Mouse (Mus musculus) left cerebral cortex, adult 9 months (tissue): Measurements from ENCODE around the gene Slc25a13.
A peak's percentile ranks its signal among the peaks of the same experiment; 100 is the strongest.
"Not testable (repeated sequence)": the region's sequence is repeated elsewhere in the genome, so short reads cannot be mapped to it uniquely, and the experiment has no call there.

Source experiments
- DNase-seq, 2 experiments: peaks; one replicate each; pipeline ENCODE4 v3.0.0; 2022; ENCODE audit warnings: low spot score in 2 of 2

The Slc25a13 gene

GRCm38 (mm10) chr6:6202451-6202850 is 14.5 kb downstream of the Slc25a13 start:
- no peak for DNase-seq

GRCm38 (mm10) chr6:6201977-6202376 is 15.0 kb downstream of the Slc25a13 start:
- DNase-seq: no peak

- DNase-seq: no peak
Observed at GRCm38 (mm10) chr6:6199138-6199870, 17.7 kb downstream of the Slc25a13 start.

- not testable (repeated sequence) for DNase-seq
Observed at GRCm38 (mm10) chr6:6198056-6198455, 18.9 kb downstream of the Slc25a13 start.

GRCm38 (mm10) chr6:6197339-6197738 is 19.6 kb downstream of the Slc25a13 start:
- DNase-seq: no peak

GRCm38 (mm10) chr6:6196527-6196926 is 20.4 kb downstream of the Slc25a13 start:
- DNase-seq: no peak

- peak in 1 of 2 experiments; percentile 49 for DNase-seq
Observed at GRCm38 (mm10) chr6:6194831-6195230, 22.1 kb downstream of the Slc25a13 start.

- DNase-seq: peak in 1 of 2 experiments; percentile 33
Observed at GRCm38 (mm10) chr6:6193906-6194305, 23.1 kb downstream of the Slc25a13 start.

GRCm38 (mm10) chr6:6192413-6192812 is 24.6 kb downstream of the Slc25a13 start:
- DNase-seq: no peak

GRCm38 (mm10) chr6:6191596-6192337 is 25.2 kb downstream of the Slc25a13 start:
- DNase-seq: peak; percentile 33 to 62

GRCm38 (mm10) chr6:6188970-6189369 is 28.0 kb downstream of the Slc25a13 start:
- no peak for DNase-seq

- DNase-seq: no peak
Observed at GRCm38 (mm10) chr6:6186468-6186867, 30.5 kb downstream of the Slc25a13 start.

- no peak for DNase-seq
Observed at GRCm38 (mm10) chr6:6185735-6186068, 31.3 kb downstream of the Slc25a13 start.

- no peak for DNase-seq
Observed at GRCm38 (mm10) chr6:6184921-6185734, 31.8 kb downstream of the Slc25a13 start.

GRCm38 (mm10) chr6:6183601-6184000 is 33.4 kb downstream of the Slc25a13 start:
- no peak for DNase-seq

- no peak for DNase-seq
Observed at GRCm38 (mm10) chr6:6182191-6182590, 34.8 kb downstream of the Slc25a13 start.

GRCm38 (mm10) chr6:6178341-6178740 is 38.6 kb downstream of the Slc25a13 start:
- not testable (repeated sequence) for DNase-seq

GRCm38 (mm10) chr6:6175350-6175971 is 41.5 kb downstream of the Slc25a13 start:
- DNase-seq: no peak

GRCm38 (mm10) chr6:6173935-6174561 is 42.9 kb downstream of the Slc25a13 start:
- no peak for DNase-seq

- DNase-seq: no peak
Observed at GRCm38 (mm10) chr6:6173166-6173934, 43.6 kb downstream of the Slc25a13 start.
